Mouse (Mus musculus) fat pad, adult 2 months (tissue): Measurements from ENCODE around the gene Cdkn2b.

ENCODE experiments used
- DNase-seq: peaks from one replicate; pipeline ENCODE4 v3.0.0-alpha.2; 2011; ENCODE audit warnings: low read depth, low spot score; ENCODE audit errors: extremely low read depth

Gene Cdkn2b

DNA sequence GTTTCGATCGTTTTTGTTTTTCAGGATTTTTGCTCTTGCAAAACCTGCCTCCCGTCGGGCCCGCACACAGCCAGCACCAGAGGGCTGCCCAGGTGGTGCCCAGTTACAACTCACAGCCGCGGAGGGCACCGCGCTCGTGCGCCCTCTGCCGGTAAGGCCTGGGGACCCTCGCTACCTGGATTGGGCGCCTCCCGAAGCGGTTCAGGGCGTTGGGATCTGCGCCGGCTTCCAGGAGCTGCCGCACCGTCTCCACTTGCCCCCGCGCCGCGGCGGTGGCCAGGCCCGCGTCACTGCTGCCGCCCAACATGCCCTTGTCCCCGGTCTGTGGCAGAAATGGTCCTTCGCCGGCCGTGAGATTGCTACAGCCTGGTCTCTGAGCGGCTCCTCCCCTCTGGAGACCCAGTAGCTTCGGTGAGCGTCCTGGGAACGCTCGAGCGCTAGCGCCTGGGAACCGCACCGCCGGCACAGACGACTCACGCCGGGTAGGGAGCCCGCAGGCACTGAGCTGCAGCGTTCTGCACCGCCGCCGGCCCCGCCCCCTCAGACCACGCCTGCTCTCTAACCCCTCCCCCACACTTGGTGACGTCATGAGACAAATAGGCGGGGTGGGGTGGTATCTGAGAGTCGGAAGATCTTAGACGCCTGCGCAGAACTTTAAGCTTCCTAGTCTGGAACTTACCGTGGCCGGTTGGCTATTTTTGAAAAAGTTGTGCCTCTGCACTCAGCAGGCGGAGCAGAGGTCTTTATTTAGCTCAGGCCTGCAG lies at the start of gene Cdkn2b:
Gene Cdkn2b (minus strand): TSS at position 549 of the 764 bp plus-strand sequence.
- DNase-seq: no peak

DNA sequence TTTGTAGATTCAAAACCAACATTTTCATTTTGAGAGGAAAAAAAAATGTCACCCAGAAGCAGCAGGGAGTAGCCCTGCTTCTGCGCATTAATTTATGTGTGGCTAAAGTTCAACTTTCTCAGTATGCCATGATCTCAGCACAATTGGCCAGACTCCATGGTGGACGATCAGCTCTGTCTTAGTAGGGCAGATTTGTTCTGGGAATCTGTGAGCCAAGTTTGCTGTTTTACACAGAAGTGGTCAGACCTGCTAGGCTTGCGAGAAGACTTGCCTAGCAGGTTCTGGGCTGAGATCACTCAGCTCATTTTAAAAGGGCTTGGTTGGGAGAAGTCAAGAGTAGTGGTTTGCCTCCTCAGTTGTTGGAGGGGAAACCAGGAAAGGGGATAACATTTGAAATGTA lies 49.5 kb upstream of the Cdkn2b start:
- DNase-seq: peak; percentile 66

DNA sequence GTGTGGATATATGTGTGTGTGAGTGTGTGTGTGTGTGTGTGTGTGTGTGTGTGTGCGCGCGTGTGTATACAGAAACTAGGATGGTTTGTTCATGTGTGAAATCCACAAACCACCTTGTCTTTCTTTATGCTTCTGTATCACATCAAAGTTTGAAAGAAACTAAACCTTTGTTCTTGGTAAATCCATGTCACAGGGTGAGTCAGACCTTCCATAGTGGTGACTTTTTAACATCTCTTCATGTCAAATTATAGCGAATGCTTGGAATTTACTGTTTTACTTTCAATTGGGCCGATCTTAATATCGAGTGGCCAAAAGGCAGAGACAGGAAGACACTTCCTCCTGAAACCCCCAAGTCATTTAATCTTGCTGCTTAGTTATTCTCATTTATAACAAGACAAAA lies 48.7 kb upstream of the Cdkn2b start:
- DNase-seq: no peak

DNA sequence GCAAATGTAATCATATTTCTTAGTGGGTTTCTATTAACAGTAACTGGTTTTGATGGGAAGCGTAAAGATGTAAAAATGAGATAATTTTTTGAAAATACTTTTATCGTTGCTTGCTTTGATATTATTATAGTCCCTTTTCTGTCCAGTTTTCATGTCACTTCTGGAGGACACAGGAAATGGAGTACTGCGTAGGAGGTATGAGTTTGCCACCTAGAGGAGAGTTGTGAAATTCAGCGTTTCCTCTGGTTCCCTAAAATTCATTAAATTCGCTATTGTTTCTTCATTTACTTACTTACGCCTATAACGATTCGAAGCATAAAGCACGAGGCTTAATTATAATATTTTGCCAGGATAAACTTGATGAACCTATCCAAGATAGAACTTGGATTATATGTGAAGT lies 43.1 kb upstream of the Cdkn2b start:
- DNase-seq: no peak

DNA sequence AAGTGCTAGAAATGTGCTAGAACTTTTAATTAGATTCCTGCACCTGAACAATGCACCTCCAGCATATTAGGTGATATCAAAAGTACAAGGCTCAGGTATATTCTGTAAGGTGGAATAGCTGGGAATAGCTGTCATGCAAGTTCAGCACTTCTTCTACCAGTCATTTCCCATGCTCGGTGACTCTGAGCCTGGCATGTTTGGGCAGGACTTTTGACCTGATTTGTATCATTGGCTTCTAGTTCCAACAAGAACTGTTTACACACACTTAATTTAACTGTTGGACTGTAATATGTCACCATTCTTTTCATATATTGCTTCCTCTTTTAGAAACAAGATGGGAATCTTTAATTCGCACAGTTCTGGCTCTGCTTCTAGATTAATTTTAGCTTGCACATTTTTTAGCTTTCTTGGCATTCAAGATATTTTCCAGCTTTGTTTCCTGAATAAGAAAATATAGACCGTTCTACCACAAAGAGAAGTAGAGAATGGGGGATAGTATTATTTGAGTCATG lies 42.3 kb upstream of the Cdkn2b start:
- DNase-seq: no peak

DNA sequence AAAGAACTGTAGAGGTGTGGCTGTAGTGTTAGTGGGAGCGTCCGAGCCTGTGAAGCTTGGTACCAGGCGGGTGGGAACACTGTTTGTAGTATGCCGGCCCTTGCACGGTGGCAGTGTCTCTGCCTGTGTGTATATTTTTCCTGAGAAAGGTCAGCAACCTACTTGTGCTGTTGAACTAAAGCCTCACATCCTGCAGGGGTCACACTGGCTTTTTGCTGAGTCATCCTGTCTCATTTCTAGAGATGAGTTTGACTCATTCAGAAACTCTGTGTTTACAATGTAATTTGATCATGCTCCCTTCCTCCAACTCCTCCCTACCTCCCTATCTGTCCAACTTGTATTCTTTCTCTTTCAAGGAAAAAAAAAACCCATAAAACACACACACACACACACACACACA lies 40.6 kb upstream of the Cdkn2b start:
- no peak for DNase-seq

DNA sequence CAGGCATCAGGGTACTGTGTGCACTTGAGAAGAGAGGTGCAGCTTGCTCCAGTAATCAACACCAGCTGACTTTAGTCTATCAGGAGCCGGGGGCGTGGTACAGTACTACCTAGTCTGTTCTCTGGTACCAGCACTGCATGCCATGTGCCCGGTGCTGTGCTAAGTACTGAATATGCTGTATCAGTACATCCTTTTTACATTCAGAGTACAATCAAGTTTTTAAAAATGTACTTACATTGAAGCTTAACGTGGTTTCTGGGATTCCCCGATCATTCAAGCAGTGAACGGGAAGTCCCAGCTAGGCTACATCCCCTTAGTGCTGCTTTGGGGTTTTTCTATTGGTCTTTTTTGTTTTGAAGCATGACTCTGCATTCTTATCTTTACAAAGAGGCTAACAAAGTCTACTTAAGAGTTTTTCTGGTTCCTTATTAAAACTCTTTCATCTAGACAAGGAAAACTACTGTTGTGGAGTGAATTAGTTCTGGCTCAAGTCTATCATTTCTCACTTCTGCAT lies 40.2 kb upstream of the Cdkn2b start:
- DNase-seq: no peak

DNA sequence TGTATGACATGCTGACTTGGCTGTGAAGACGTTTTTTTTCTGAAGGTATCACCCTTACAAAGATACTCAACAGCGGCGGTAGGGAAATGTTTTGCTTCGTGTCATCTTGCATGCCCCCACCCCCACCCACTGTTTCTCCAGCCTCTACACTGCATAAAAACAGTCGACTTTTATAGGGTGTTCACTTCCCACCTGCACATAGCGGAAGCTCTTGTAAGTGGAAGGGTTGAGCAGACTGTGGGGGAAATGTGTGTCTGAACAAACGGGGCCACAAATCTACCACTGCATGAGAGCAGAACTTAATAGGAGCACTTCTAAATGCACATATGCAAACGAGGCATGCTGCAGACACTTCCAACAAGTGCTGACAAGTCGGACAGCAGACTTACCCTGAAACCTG lies 39.6 kb upstream of the Cdkn2b start:
- DNase-seq: no peak

DNA sequence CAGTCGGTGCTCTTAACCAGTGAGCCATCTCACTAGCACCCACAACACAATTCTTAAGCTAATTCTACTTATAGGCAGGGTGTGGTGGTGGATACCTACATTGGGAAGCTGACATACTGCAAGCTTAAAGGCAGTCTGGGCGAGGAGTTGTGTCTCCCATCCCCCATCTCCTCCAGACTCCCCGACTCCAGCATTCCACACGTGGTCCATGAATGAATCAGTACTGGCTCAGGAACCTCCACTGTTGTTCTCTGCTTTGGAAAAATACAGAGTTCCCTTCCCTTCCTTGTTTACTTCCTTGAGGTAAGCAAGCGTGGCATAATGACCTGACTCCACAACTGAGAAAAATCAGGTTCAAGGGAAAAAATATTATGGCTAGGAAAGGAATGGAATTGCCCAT lies 38.0 kb upstream of the Cdkn2b start:
- no peak for DNase-seq

DNA sequence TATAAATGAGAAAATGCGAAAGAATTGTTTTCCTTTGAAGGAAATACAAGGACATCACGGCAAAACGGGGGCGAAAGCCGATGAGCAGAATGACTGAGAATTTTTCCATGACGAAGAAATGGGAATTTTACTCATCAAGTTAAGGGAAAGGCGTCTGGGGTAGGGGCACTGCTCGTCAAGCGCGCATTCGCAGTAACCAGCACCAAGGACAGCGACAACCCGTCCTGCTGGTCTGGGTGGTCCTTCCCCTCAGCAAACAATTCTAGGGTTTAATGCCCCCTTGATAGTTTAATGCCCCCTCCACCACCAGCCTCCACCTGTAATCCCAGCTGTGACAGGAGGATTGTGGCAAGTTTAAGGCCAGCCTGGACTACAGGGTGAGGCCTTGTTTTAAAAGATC lies 2.6 kb upstream of the Cdkn2b start:
- DNase-seq: no peak

DNA sequence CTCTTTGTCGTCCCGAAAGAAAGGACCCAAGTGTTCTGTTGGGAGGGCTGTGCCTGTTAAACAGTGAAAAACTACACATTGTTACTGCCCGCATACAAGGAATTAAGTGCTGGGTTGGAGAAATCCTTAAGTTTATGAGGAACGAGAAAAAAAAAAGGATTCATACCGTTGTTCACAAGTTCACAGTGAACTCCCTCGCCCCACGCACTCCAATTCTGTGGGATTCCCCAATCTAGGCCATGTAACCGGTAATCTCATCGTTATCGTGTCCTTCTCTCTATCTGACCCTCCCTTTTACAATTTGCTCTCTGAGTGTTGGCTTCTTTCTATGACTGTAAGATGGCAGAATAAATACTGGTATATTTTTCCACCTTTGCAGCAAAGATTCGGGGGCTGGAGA lies 843 bp downstream of the Cdkn2b start:
- no peak for DNase-seq

DNA sequence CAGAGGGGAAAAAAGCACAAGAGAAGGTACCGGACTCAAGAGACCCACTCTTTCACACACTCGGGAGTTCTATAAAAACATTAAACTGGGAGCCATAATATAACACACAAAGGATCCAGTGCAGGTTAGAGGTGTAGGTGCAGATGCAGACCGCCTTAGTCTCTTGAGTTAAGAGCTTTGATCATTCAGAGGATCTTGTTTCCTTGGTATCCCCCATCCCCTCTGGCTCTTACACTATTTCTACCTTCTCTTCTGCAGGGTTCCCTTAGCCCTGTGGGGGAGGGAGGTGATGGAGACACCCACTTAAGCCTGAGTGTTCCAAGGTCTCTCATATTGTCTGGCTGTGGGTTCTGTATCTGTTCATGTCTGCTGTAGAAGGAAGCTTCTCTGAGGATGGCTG lies 2.8 kb downstream of the Cdkn2b start:
- no peak for DNase-seq

DNA sequence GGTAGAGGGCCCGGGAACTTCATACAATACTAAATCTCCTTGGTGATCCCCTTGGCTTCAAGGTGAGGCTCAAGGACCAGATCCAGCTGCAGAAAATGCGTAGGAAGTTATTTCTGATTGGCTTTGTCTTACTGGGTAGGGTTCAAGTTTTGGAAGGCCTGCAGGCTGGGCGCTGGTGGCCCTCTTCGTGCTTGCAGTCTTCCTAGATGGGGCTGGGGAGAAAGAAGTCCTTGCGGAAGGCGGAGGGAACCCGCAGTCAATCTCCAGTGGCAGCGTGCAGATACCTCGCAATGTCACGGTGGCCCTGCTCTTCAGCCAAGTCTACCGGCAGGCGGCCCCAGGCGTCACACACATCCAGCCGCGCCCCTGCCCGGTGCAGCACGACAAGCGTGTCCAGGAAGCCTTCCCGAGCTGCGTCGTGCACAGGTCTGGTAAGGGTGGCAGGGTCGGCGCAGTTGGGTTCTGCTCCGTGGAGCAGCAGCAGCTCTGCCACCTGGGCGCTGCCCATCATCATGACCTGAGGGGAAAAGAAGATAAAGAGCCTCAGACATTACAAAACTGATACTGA lies 4.0 kb downstream of the Cdkn2b start:
- DNase-seq: no peak

DNA sequence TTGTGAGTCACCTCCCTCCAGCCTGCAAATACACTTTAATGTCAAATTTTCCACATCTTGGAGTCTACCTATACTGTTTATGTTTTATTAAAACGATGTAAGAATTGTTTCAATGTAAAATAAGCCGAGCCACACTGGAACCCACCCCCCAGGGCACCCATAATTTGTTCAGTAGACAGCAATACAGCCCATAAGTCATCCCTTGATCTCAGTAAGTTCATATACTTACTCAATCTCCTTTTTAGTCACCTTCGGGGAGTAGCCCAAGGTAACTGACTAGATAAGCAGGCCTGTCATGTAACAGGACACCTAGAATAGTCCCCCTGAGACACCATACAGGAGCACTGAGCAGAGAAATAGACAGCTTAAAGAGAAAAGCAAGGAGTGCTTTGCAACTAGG lies 5.1 kb downstream of the Cdkn2b start:
- DNase-seq: no peak

DNA sequence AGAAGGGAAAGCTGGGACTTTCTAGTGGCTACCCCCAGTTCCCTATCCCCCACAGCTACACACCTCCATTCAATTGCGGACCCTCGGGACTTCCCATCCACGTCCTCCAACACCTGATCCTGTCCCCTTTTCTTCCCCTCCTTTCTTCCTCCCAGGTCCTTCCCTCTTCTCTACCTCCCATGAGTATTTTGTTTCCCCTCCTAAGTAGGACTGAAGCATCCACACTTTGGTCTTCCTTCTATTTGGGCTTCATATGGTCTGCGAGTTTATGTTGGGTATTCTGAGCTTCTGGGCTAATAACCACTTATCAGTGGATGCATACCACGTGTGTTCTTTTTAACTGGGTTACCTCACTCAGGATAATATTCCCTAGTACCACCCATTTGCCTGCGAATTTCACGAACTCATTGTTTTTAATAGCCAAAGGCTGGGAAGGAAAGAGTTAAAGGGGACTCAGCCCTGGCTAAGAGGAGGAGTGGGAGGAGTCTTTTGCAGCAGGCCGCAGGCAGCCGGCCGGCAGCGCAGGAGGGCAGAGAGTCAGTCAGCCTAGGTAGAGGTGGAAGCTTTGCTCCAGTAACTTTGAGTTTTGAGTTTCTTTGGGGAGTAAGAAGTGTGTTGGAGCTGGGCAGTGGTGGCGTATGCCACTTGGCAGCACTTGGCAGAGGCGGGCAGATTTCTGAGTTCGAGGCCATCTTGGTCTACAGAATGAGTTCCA lies 7.4 kb downstream of the Cdkn2b start:
- DNase-seq: no peak

DNA sequence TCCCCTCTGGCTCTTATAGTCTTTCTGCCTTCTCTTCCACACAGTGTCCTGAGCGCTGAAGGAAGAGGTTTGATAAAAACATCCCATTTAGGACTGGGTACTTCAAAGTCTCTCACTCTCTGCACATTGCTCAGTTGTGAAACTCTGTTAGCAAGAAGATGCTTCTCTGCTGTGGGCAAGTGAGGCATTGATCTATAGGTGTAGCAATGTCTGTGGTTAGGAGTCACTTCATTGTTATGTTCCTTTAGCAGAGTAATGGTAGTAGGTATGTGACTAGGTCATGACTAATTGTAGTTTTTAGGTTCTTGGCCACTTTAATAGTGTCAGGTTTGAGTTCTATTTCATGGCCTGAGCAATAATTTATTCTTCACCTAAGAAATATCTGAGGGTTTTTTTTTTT lies 8.7 kb downstream of the Cdkn2b start:
- no peak for DNase-seq

DNA sequence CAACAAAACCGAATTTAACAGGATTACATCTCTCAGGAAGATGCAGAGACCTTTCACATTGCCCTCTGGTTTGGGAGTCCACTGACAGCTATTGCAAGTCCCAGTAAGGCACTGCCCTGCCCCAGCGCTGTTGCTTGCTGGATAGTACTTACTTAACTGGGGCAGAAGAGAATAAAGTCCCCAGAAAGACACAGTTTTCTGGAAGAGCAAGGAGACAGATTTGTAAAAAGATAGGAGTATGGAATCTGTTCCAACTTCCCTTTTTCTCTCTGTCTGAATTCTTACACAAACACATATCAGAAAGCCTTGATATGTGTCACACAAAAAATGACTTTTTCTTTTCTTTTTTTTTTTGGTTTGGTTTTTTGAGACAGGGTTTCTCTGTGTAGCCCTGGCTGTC lies 11.1 kb downstream of the Cdkn2b start:
- no peak for DNase-seq

DNA sequence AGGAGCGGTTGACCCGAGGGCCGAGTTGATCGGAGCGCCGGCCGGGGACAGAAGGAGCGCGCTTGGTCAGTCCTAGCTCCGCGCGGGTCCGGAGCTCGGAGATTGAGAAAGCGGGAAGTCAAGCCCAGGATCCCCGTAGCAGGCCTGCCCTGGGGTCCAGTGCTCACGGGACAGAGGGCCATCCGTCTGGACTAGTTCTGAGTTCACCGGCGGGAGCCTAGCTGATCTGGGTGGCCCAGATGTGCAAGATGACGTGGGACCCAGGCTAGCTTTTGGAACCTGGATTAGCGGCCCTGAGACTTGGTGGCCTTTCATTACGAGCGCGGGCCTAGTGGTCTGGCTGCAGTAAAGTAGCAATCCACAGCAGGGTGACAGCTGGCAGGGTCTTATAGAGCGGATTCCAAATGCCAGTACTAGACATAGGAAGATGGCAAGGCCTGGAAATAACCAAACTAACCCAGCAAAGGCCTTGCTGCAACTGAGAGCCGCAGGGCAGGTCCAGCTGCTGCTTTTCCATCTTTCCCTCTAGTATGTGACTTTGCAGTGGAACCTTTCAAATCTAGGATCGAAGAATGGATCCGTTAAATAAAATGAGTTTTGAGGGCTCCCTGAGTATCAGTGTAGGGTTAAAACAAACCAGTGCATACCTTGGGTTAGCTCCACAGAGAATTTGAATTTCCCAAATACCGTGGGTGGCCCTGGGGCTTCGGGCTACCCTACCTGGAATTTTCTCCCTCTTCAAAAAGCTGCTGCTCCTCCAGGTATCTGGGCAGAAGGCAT lies 15.2 kb downstream of the Cdkn2b start:
- no peak for DNase-seq

DNA sequence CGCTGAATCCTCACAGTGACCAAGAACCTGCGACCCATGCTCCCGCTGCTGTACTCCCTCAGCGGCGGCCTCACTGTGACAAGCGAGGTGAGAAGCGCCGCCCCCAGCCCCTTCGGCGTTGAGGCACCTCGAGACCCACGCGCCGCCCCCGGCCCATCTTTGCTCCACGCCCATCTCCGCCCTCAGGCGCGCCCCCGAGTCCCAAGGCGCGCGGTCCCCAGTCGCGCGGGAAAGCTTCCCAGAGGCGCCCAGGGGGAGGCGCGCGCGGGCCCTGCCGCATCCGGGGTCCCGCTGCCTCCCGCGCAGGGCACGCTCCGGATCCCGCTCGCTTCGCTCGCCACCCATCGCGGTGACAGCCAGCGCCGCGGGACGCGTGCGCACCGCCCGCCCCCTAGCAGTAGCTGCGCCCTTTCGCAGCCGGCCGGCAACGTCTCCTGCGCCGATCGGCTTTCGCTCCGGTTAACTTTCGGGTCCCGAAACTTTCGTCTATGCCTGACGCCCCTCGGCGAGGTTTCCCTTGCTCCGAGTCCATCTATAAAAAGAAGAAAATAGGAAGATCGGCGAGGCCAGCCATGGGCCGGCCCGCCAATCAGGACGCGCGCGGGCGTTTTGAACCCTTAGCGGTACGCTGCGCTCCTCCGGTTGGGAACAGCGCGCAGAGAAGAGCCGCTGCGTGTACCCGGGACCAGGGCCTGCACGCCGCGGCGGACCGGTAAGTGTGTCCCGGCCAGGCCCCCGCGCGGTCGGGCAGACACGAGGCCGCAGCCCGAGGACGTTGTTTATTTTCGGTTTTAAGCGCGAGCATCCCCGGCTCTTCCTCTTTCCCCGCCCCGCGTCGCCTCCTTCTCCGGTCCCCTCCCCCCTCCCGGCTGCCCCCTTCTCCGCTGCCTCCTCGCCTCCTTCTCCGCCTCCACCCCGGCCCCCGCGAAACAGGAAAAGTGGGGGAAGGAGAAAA lies 16.1 kb downstream of the Cdkn2b start, which contains the start of gene Cdkn2a:
Gene Cdkn2a (minus strand): TSS at position 168 of the 955 bp plus-strand sequence.
- DNase-seq: no peak

DNA sequence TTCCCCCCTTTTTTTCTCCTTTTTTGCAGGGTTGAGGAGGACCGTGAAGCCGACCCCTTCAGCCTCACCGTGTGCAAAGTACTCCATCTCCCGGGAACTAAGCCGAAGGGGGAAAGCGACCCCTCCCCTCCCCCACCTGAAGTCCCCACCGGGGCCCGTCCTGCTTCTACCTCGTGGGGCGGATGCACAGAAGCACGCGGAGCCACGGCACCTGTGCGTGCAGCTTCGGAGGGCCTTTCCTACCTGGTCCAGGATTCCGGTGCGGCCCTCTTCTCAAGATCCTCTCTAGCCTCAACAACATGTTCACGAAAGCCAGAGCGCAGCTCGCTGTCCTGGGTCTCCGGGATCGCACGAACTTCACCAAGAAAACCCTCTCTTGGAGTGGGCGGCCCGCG lies 16.8 kb downstream of the Cdkn2b start:
- no peak for DNase-seq
